Mouse (Mus musculus) kidney, adult 2 months (tissue): ENCODE data around the gene Eif4g3. TPM values are rescaled to one million over a fixed set of nuclear protein-coding genes. Genes with fewer than 3 reads are reported as not detected.
A peak's percentile ranks its signal among the peaks of the same experiment; 100 is the strongest.

Experiments used
- DNase-seq: peaks from one replicate; pipeline ENCODE4 v3.0.0; 2021
- H3K27ac ChIP-seq: fragments of 200-500 bp; 2 replicates; pipeline ENCODE4 v1.5.1; 2012; ENCODE audit warnings: low read depth, low read length, control low read depth, inconsistent platforms; ENCODE audit not compliant: insufficient read depth
- H3K27me3 ChIP-seq: fragments of 200-500 bp; replicated peaks from 2 replicates; pipeline ENCODE4 v1.6.1; 2012; ENCODE audit warnings: mild to moderate bottlenecking, moderate library complexity, low read length, inconsistent platforms; ENCODE audit not compliant: control insufficient read depth, insufficient read depth
- H3K36me3 ChIP-seq: fragments of 200-500 bp; 2 replicates; pipeline ENCODE4 v1.6.1; 2012; ENCODE audit warnings: mild to moderate bottlenecking, moderate library complexity, low read length, inconsistent platforms; ENCODE audit not compliant: control insufficient read depth, insufficient read depth
- H3K4me1 ChIP-seq: fragments of 200-500 bp; 2 replicates; pipeline ENCODE4 v1.6.1; 2011; ENCODE audit warnings: low read length; ENCODE audit not compliant: control insufficient read depth, insufficient read depth
- H3K4me3 ChIP-seq: fragments of 200-500 bp; 2 replicates; pipeline ENCODE4 v1.5.1; 2011; ENCODE audit warnings: mild to moderate bottlenecking, low read depth, low read length, control low read depth; ENCODE audit not compliant: insufficient read depth
- CTCF ChIP-seq: fragments of 200-500 bp; conservative IDR thresholded peaks from 2 replicates; pipeline ENCODE4 v1.5.1; 2011; ENCODE audit warnings: low read depth, mild to moderate bottlenecking, control low read depth, low read length, moderate library complexity, mixed read lengths; ENCODE audit not compliant: insufficient read depth, insufficient read length
- POLR2A ChIP-seq: fragments of 200-500 bp; IDR thresholded peaks from one replicate; pipeline ENCODE4 v1.6.1; 2011; ENCODE audit warnings: low read depth, low read length, control low read depth
- WGBS: fragments of 180-500 bp; shearing (Covaris S2); methylation state at CpG from one replicate; pipeline ENCODE4 v1.1.7; 2018; 5-methylcytosine and 5-hydroxymethylcytosine counted together
- polyA plus RNA-seq: library from polyadenylated mRNA; depleted of rRNA; stranded (reverse); fragments of >200 nt; gene quantifications from 2 replicates; pipeline ENCODE4 v1.2.3, GENCODE M21; 2012

Eif4g3 gene
- polyA plus RNA-seq, 1 experiment = 53.5 TPM

DNA sequence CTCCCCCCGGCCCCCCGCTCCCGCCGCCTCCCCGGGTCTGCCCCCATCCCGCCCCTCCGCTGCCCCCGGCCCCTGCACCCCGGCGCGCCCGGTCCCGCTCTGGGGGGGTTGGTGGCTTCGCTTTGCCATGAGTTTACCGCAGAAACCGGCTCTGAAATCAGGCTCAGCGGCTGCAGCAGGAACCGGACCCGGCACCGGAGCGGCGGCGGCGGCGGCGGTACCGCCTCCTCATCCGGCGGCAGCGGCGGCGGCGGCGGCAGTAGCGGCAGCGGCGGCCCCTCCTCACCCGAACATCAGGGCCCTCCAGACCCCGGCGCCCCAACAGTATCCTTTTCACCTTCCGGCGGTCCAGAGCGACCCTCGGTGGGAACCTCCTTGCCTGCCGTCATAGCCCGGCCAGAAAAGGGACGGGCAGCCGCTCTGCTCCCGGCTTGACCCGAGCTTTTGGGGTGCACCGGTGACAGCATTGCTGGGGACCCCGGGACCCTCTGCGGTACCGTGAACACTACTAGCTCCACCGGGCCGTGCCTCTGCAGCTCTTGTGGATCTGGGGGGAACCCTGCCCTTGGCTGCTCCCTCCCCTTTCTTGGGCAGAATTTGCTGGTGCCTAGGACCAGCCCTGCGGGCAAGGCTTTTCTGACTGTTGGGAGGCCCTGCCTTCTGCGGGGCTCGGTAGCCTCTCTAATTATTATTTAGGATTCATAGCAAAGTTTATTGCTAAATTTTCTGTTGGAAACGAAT, 1.2 kb downstream of the Eif4g3 start:
- Histone ChIP-seq H3K4me3 (peak overlapping the region; percentile 85), H3K27me3 (no peaks in the 10 kb centered on the region), H3K4me1 (peaks cover 19% of the 10 kb centered on the region; the same call in 1 of the 2 replicates), H3K36me3 (no peaks in the 10 kb centered on the region; the same call in 1 of the 2 replicates), H3K27ac (peak overlapping the region; percentile 56)
- TF ChIP-seq POLR2A = no peak
- TF ChIP-seq CTCF = no peak
- peak; percentile 50 for DNase-seq
- WGBS = under 1% methylated on average over 56 of the region's 60 CpGs

GRCm38 (mm10) chr4:137994562-137995336, 1.9 kb downstream of the Eif4g3 start:
- peak overlapping the region; percentile 85 for H3K4me3 ChIP-seq
- TF ChIP-seq CTCF (no peak), POLR2A (no peak)
- WGBS = 28% methylated on average over 12 of the region's 12 CpGs
- peaks cover 19% of the 10 kb centered on the region; the same call in 1 of the 2 replicates for H3K4me1 ChIP-seq
- DNase-seq = no peak
- peak overlapping the region; percentile 27 for H3K27ac ChIP-seq
- no peaks in the 10 kb centered on the region for H3K27me3 ChIP-seq
- H3K36me3 ChIP-seq = no peaks in the 10 kb centered on the region; the same call in 1 of the 2 replicates

DNA sequence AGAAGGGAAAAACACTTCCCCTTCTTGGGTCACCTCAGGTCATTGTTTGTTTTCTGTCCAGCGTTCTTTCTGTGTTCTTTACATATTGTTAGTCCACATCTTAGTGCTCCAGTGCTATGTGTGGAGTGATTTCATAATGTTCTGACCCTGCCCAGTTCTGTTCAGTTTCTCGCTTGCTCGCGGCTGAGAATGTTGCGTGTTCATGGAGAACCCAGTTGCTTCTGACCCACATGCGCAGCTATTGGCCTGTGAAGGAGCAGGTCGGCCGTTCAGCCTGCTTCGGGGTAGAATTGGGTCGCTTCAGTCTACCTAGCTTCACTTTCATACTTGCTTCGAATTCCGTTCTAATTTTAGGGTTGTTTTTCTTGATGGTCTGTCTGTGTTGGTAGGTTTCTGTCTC, 2.6 kb downstream of the Eif4g3 start:
- DNase-seq = peak; percentile 70
- 16% methylated on average over 12 of the region's 12 CpGs for WGBS
- Histone ChIP-seq H3K4me1 (peaks cover 22% of the 10 kb centered on the region; the same call in 1 of the 2 replicates), H3K27ac (peak overlapping the region; percentile 27), H3K27me3 (no peaks in the 10 kb centered on the region), H3K4me3 (peak overlapping the region; percentile 52), H3K36me3 (no peaks in the 10 kb centered on the region; the same call in 1 of the 2 replicates)
- no peak for TF ChIP-seq CTCF
- TF ChIP-seq POLR2A = no peak

GRCm38 (mm10) chr4:137998232-137998631, 5.4 kb downstream of the Eif4g3 start:
- DNase-seq = no peak
- Histone ChIP-seq H3K27ac (no peak overlapping the region), H3K36me3 (peaks cover 2% of the 10 kb centered on the region), H3K4me1 (peaks cover 30% of the 10 kb centered on the region; the same call in 1 of the 2 replicates), H3K4me3 (no peak overlapping the region), H3K27me3 (no peaks in the 10 kb centered on the region)
- 60% methylated on average over 4 of the region's 4 CpGs for WGBS
- no peak for TF ChIP-seq CTCF
- no peak for TF ChIP-seq POLR2A

DNA sequence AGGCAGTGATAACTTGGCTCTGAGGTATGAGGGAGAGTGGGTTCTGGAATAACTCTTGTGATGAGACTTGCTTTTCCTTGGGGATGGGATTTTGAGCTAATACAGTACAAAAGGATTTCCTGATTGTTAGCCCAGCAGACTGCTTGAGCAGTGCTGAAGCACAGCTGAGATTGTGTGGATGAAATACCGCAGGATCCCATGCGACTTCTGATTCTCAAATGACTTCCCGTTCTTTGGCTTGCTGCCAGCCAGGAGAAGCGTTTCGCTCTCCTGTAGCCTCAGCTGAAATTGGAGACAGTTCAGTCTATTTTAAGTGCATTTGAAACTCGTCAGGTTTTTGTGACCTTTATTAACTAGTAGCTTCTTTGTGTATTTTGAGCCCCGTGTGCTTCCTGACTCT, 7.9 kb downstream of the Eif4g3 start:
- Histone ChIP-seq H3K27me3 (no peaks in the 10 kb centered on the region), H3K36me3 (peaks cover 2% of the 10 kb centered on the region), H3K4me3 (no peak overlapping the region), H3K27ac (no peak overlapping the region; the same call in 1 of the 2 replicates), H3K4me1 (peaks cover 31% of the 10 kb centered on the region)
- TF ChIP-seq POLR2A = no peak
- TF ChIP-seq CTCF = no peak
- 16% methylated on average over 7 of the region's 7 CpGs for WGBS
- DNase-seq = peak; percentile 76

GRCm38 (mm10) chr4:138003909-138004610, 11.2 kb downstream of the Eif4g3 start:
- H3K4me3 ChIP-seq = no peak overlapping the region
- peak; percentile 85 for DNase-seq
- peaks cover 28% of the 10 kb centered on the region for H3K4me1 ChIP-seq
- peak overlapping the region; percentile 85 for H3K27ac ChIP-seq
- 47% methylated on average over 11 of the region's 11 CpGs for WGBS
- H3K36me3 ChIP-seq = peaks cover 2% of the 10 kb centered on the region
- TF ChIP-seq POLR2A = no peak
- TF ChIP-seq CTCF = no peak
- no peaks in the 10 kb centered on the region for H3K27me3 ChIP-seq
